Mouse (Mus musculus) midbrain, embryonic 14.5 days (tissue): ENCODE data around the gene Rbks. TPM values are rescaled to one million over a fixed set of nuclear protein-coding genes. Genes with fewer than 3 reads are reported as not detected.

Source experiments
- ATAC-seq: fragments of 200-750 bp; cut with Nextera tagmentation; 2 replicates; pipeline ENCODE4 v1.8.0; 2017; ENCODE audit warnings: moderate number of reproducible peaks, moderate library complexity; ENCODE audit not compliant: low FRiP score, low TSS enrichment
- DNase-seq: peaks from one replicate; pipeline ENCODE4 v3.0.0-alpha.2; 2015
- H3K27ac ChIP-seq: fragments of 300-500 bp; sonication (generic); replicated peaks from 2 replicates; pipeline ENCODE4 v1.5.1; 2014; ENCODE audit warnings: mild to moderate bottlenecking, low read depth, low read length, moderate library complexity
- H3K27me3 ChIP-seq: fragments of 300-500 bp; sonication (generic); 2 replicates; pipeline ENCODE4 v1.6.1; 2014; ENCODE audit warnings: low read length, control low read depth, mixed read lengths; ENCODE audit not compliant: control insufficient read depth, insufficient read depth
- H3K36me3 ChIP-seq: fragments of 300-500 bp; sonication (generic); 2 replicates; pipeline ENCODE4 v1.6.1; 2014; ENCODE audit warnings: low read length, control low read depth; ENCODE audit not compliant: control insufficient read depth, insufficient read depth
- H3K4me1 ChIP-seq: fragments of 300-500 bp; sonication (generic); 2 replicates; pipeline ENCODE4 v1.6.1; 2014; ENCODE audit warnings: mild to moderate bottlenecking, antibody characterized with exemption, low read length, control low read depth; ENCODE audit not compliant: control insufficient read depth, insufficient read depth
- H3K4me2 ChIP-seq: fragments of 300-500 bp; sonication (generic); 2 replicates; pipeline ENCODE4 v1.6.1; 2014; ENCODE audit warnings: mild to moderate bottlenecking, low read length, moderate library complexity
- H3K4me3 ChIP-seq: fragments of 300-500 bp; sonication (generic); replicated peaks from 2 replicates; pipeline ENCODE4 v1.5.1; 2014; ENCODE audit warnings: low read depth, low read length
- H3K9ac ChIP-seq: fragments of 300-500 bp; sonication (generic); replicated peaks from 2 replicates; pipeline ENCODE4 v1.6.1; 2014; ENCODE audit warnings: mild to moderate bottlenecking, low read length, moderate library complexity
- H3K9me3 ChIP-seq: fragments of 300-500 bp; sonication (generic); 2 replicates; pipeline ENCODE4 v1.6.1; 2016; ENCODE audit warnings: low read length, control low read depth, mixed read lengths; ENCODE audit not compliant: control insufficient read depth
- WGBS: fragments of 180-500 bp; shearing (Covaris S2); extraction: QIAGEN DNeasy Blood & Tissue Kit; methylation state at CpG from one replicate; pipeline ENCODE4 v1.1.7; 2014; 5-methylcytosine and 5-hydroxymethylcytosine counted together
- polyA plus RNA-seq: library from polyadenylated mRNA; unstranded; fragments of >200 nt; fragmentation: Nextera tagmentation; extraction: Ambion mirVana; gene quantifications from 2 replicates; pipeline ENCODE4 v1.2.1, GENCODE M21; 2014

Rbks gene
- polyA plus RNA-seq, 1 experiment from 2014 or later: 3.0 TPM

- Histone ChIP-seq H3K9ac (no peak overlapping the region), H3K27ac (no peak overlapping the region), H3K4me3 (no peak overlapping the region), H3K36me3 (no peaks in the 10 kb centered on the region), H3K27me3 (no peaks in the 10 kb centered on the region), H3K4me1 (peaks cover 3% of the 10 kb centered on the region; the same call in 1 of the 2 replicates), H3K4me2 (no peak overlapping the region), H3K9me3 (no peaks in the 10 kb centered on the region)
- ATAC-seq: no peak
- no peak for DNase-seq
Measured at GRCm38 (mm10) chr5:31693191-31693590, 4.2 kb downstream of the Rbks start.

GRCm38 (mm10) chr5:31687972-31688371 is 9.5 kb downstream of the Rbks start:
- Histone ChIP-seq H3K9ac (no peak overlapping the region), H3K4me2 (no peak overlapping the region), H3K4me3 (no peak overlapping the region), H3K4me1 (no peaks in the 10 kb centered on the region), H3K27ac (no peak overlapping the region), H3K9me3 (no peaks in the 10 kb centered on the region), H3K36me3 (no peaks in the 10 kb centered on the region), H3K27me3 (no peaks in the 10 kb centered on the region)
- DNase-seq (no peak), ATAC-seq (no peak)
- WGBS: 91% methylated on average over 3 of the region's 3 CpGs

- Histone ChIP-seq H3K4me2 (no peak overlapping the region), H3K27ac (no peak overlapping the region), H3K36me3 (no peaks in the 10 kb centered on the region), H3K27me3 (no peaks in the 10 kb centered on the region), H3K9me3 (no peaks in the 10 kb centered on the region), H3K4me1 (no peaks in the 10 kb centered on the region), H3K9ac (no peak overlapping the region), H3K4me3 (no peak overlapping the region)
- no peak for DNase-seq
- no peak for ATAC-seq
- 39% methylated on average over 2 of the region's 2 CpGs for WGBS
Measured at GRCm38 (mm10) chr5:31686040-31686439, 11.4 kb downstream of the Rbks start.

GRCm38 (mm10) chr5:31682305-31682704 is 15.1 kb downstream of the Rbks start:
- no peaks in the 10 kb centered on the region for H3K4me1 ChIP-seq
- no peak overlapping the region for H3K27ac ChIP-seq
- no peak overlapping the region for H3K4me3 ChIP-seq
- H3K36me3 ChIP-seq: no peaks in the 10 kb centered on the region
- DNase-seq: no peak
- no peaks in the 10 kb centered on the region for H3K9me3 ChIP-seq
- no peak for ATAC-seq
- no peaks in the 10 kb centered on the region for H3K27me3 ChIP-seq
- H3K9ac ChIP-seq: no peak overlapping the region
- WGBS: 91% methylated on average over 1 of the region's 1 CpGs
- H3K4me2 ChIP-seq: no peak overlapping the region

GRCm38 (mm10) chr5:31680183-31680582 is 17.2 kb downstream of the Rbks start:
- no peaks in the 10 kb centered on the region for H3K36me3 ChIP-seq
- H3K4me1 ChIP-seq: no peaks in the 10 kb centered on the region
- ATAC-seq (no peak), DNase-seq (no peak)
- no peaks in the 10 kb centered on the region for H3K9me3 ChIP-seq
- H3K4me3 ChIP-seq: no peak overlapping the region
- 88% methylated on average over 4 of the region's 4 CpGs for WGBS
- no peak overlapping the region for H3K9ac ChIP-seq
- H3K4me2 ChIP-seq: no peak overlapping the region
- H3K27ac ChIP-seq: no peak overlapping the region
- H3K27me3 ChIP-seq: no peaks in the 10 kb centered on the region

GRCm38 (mm10) chr5:31678000-31678399 is 19.4 kb downstream of the Rbks start:
- DNase-seq (no peak), ATAC-seq (no peak)
- 92% methylated on average over 1 of the region's 1 CpGs for WGBS
- no peak overlapping the region for H3K9ac ChIP-seq
- no peaks in the 10 kb centered on the region for H3K27me3 ChIP-seq
- H3K4me2 ChIP-seq: no peak overlapping the region
- H3K9me3 ChIP-seq: no peaks in the 10 kb centered on the region
- no peaks in the 10 kb centered on the region for H3K36me3 ChIP-seq
- no peak overlapping the region for H3K27ac ChIP-seq
- no peaks in the 10 kb centered on the region for H3K4me1 ChIP-seq
- no peak overlapping the region for H3K4me3 ChIP-seq

GRCm38 (mm10) chr5:31673431-31673830 is 24.0 kb downstream of the Rbks start:
- no peaks in the 10 kb centered on the region for H3K9me3 ChIP-seq
- H3K36me3 ChIP-seq: no peaks in the 10 kb centered on the region
- no peak overlapping the region for H3K4me2 ChIP-seq
- 83% methylated on average over 2 of the region's 2 CpGs for WGBS
- DNase-seq (no peak), ATAC-seq (no peak)
- H3K27me3 ChIP-seq: no peaks in the 10 kb centered on the region
- H3K27ac ChIP-seq: no peak overlapping the region
- no peaks in the 10 kb centered on the region for H3K4me1 ChIP-seq
- no peak overlapping the region for H3K9ac ChIP-seq
- H3K4me3 ChIP-seq: no peak overlapping the region

GRCm38 (mm10) chr5:31671137-31671536 is 26.3 kb downstream of the Rbks start:
- Histone ChIP-seq H3K4me3 (no peak overlapping the region), H3K4me2 (no peak overlapping the region), H3K4me1 (no peaks in the 10 kb centered on the region), H3K9ac (no peak overlapping the region), H3K9me3 (no peaks in the 10 kb centered on the region), H3K27ac (no peak overlapping the region), H3K36me3 (no peaks in the 10 kb centered on the region), H3K27me3 (no peaks in the 10 kb centered on the region)
- ATAC-seq (no peak), DNase-seq (no peak)
- 75% methylated on average over 2 of the region's 2 CpGs for WGBS

GRCm38 (mm10) chr5:31669984-31670383 is 27.4 kb downstream of the Rbks start:
- WGBS: 79% methylated on average over 5 of the region's 5 CpGs
- H3K27me3 ChIP-seq: no peaks in the 10 kb centered on the region

More at GRCm38 (mm10) chr5:31669984-31670383, 27.4 kb downstream of the Rbks start:
- Histone ChIP-seq H3K27ac (no peak overlapping the region), H3K9me3 (no peaks in the 10 kb centered on the region), H3K4me3 (no peak overlapping the region), H3K4me2 (no peak overlapping the region), H3K4me1 (no peaks in the 10 kb centered on the region), H3K9ac (no peak overlapping the region), H3K36me3 (no peaks in the 10 kb centered on the region)
- ATAC-seq (no peak), DNase-seq (no peak)
